Mouse (Mus musculus): Measurements from ENCODE around the gene Gm45711.

DNA sequence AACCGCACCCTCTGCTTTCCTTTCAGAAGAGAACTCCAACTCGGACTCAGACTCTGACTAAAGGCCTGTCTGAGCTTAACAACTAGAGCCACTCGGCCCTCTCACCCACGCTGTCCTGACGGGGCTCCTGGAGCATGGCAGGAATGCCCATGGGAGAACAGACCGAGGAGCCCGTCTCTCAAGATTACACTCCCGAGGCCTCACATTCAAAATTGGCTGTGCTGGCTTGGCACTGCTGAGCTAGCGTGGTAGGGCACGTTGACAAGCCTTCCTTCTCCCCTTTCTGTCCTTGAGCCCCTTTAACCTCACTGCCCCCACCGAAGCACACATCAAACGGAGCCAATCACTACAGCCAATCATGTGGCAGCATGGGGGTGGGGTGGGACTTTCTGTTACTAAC is 36.8 kb upstream of the Gm45711 start:
- TF ChIP-seq POLR2A (IDR thresholded peaks at IDR 0.05; ENCODE audit: insufficient read depth, low read length), result no peak
- no peak for TF ChIP-seq EP300 (IDR thresholded peaks at IDR 0.05; ENCODE audit: insufficient read depth, low read depth, low read length)
